In genomic region chr9:45246060-45246459, GRCm38 (mm10) we compare ENCODE assay signal across 13 mouse cellular contexts. TPM values are rescaled to one million over a fixed set of nuclear protein-coding genes. Genes with fewer than 3 reads are reported as not detected.
DNase-seq lines count a peak whose midpoint lies in the region; ATAC-seq and TF ChIP-seq lines count a peak whose summit lies in the region.
"Had no signal": no experiment of that assay in that cellular context is flagged by ENCODE, and none has a peak within 500 bp of the region (broad histone marks: within the 10 kb centered on the region; RNA-seq: fewer than 3 reads in every experiment).

No protein-coding gene starts in this region.

- H3K9me3 ChIP-seq in heart, embryonic 12.5 days (replicated peaks), result no peaks in the 10 kb centered on the region
- H3K9me3 ChIP-seq: embryonic facial prominence, embryonic 12.5 days had no signal

- peaks cover 1% of the 10 kb centered on the region; the same call in 1 of the 2 replicates for H3K4me1 ChIP-seq in heart, adult 2 months (ENCODE audit: control insufficient read depth, insufficient read depth, low read length)
- H3K4me1 ChIP-seq in heart, embryonic 12.5 days (replicated peaks), result 0 out of 2 replicates have a peak, but pooled peaks cover 2% of the 10 kb centered on the region
- no peaks in the 10 kb centered on the region for H3K4me1 ChIP-seq in liver, adult 2 months (ENCODE audit: control insufficient read depth, insufficient read depth, low read length)
- H3K4me1 ChIP-seq: embryonic facial prominence, embryonic 12.5 days had no signal

- TF ChIP-seq CTCF in heart, adult 2 months (IDR thresholded peaks at IDR 0.05), result no peak
- no peak for TF ChIP-seq CTCF in liver, adult 2 months (IDR thresholded peaks at IDR 0.05; ENCODE audit: low read depth, low read length)

- no peaks in the 10 kb centered on the region for H3K27me3 ChIP-seq in heart, adult 2 months (ENCODE audit: control insufficient read depth, insufficient read depth, low read length)
- no peaks in the 10 kb centered on the region for H3K27me3 ChIP-seq in heart, embryonic 12.5 days (replicated peaks)
- no peaks in the 10 kb centered on the region for H3K27me3 ChIP-seq in liver, adult 2 months (ENCODE audit: control insufficient read depth, insufficient read depth, low read length)
- H3K27me3 ChIP-seq: embryonic facial prominence, embryonic 12.5 days had no signal

- no peak for ATAC-seq in heart, embryonic 12.5 days (ENCODE audit: insufficient number of reproducible peaks, low FRiP score)
- ATAC-seq in neutrophil, adult 5-6 weeks (ENCODE audit: extremely low read depth, insufficient number of reproducible peaks, low FRiP score, poor library complexity, severe bottlenecking), result peak; percentile 90

- no peaks in the 10 kb centered on the region for H3K36me3 ChIP-seq in heart, adult 2 months (ENCODE audit: control insufficient read depth, insufficient read depth, low read length)
- H3K36me3 ChIP-seq in heart, embryonic 12.5 days, result no peaks in the 10 kb centered on the region
- no peaks in the 10 kb centered on the region for H3K36me3 ChIP-seq in liver, adult 2 months (ENCODE audit: control insufficient read depth, insufficient read depth, low read length)
- H3K36me3 ChIP-seq: embryonic facial prominence, embryonic 12.5 days had no signal

- intact Hi-C loops in heart, adult 2 months (cut with DNase I), result no loop called here

- TF ChIP-seq POLR2A in heart, adult 2 months (IDR thresholded peaks at IDR 0.05; ENCODE audit: insufficient read depth, low read depth, low read length), result no peak
- TF ChIP-seq POLR2A in liver, adult 2 months (IDR thresholded peaks at IDR 0.05; ENCODE audit: extremely low read depth, insufficient read depth, low read length), result no peak

- no peak for TF ChIP-seq EP300 in heart, adult 2 months (IDR thresholded peaks at IDR 0.05; ENCODE audit: insufficient read depth, low read depth, low read length)

- no peak overlapping the region for H3K9ac ChIP-seq in heart, adult 2 months (ENCODE audit: low read depth, low read length)
- H3K9ac ChIP-seq in heart, embryonic 12.5 days, result no peak overlapping the region
- H3K9ac ChIP-seq in liver, adult 2 months (ENCODE audit: low read depth, low read length), result no peak overlapping the region
- H3K9ac ChIP-seq: embryonic facial prominence, embryonic 12.5 days; liver, embryonic 14.5 days had no signal

- 82% methylated on average over 6 of the region's 6 CpGs for WGBS in heart, adult 2 months
- 84% methylated on average over 6 of the region's 6 CpGs for WGBS in heart, embryonic 12.5 days
- WGBS in liver, adult 2 months, result 85% methylated on average over 6 of the region's 6 CpGs

- no peaks in the 10 kb centered on the region for H3K79me2 ChIP-seq in heart, adult 2 months (replicated peaks; ENCODE audit: control insufficient read depth, insufficient read depth, low read length)
- no peaks in the 10 kb centered on the region for H3K79me2 ChIP-seq in liver, adult 2 months (ENCODE audit: control insufficient read depth, insufficient read depth, low read length)

- no peak overlapping the region for H3K4me2 ChIP-seq in heart, embryonic 12.5 days
- H3K4me2 ChIP-seq: embryonic facial prominence, embryonic 12.5 days had no signal

- H3K4me3 ChIP-seq in heart, adult 2 months, result no peak overlapping the region
- H3K4me3 ChIP-seq in heart, embryonic 12.5 days, result no peak overlapping the region
- no peak overlapping the region for H3K4me3 ChIP-seq in liver, adult 2 months (ENCODE audit: insufficient read depth, low read depth, low read length)
- H3K4me3 ChIP-seq: embryonic facial prominence, embryonic 12.5 days had no signal

- peak in 1 of 2 experiments; percentile 68 for DNase-seq in heart, adult 2 months
- peak; percentile 52 for DNase-seq in MEL-GATA-1-ER (ENCODE audit: extremely low read depth, low read depth)
- DNase-seq in liver, adult 2 months (ENCODE audit: extremely low read depth, low read depth, low spot score), result peak; percentile 42
- DNase-seq in kidney, postnatal 14 days, result no peak
- DNase-seq in left cerebral cortex, adult 8-10 months (ENCODE audit: low spot score in 2 of 2), result no peak
- DNase-seq in layer of hippocampus, postnatal 10 days (ENCODE audit: low spot score in 2 of 2), result no peak
- DNase-seq: adrenal gland, postnatal 14 days; gastrocnemius, postnatal 10 days; kidney, adult 9 months had no signal

- H3K27ac ChIP-seq in heart, adult 2 months, result peak overlapping the region; percentile 39
- no peak overlapping the region for H3K27ac ChIP-seq in heart, embryonic 12.5 days (ENCODE audit: poor library complexity, severe bottlenecking)
- peak overlapping the region; percentile 59 for H3K27ac ChIP-seq in liver, adult 2 months (replicated peaks; ENCODE audit: insufficient read depth, low read depth, low read length)
- H3K27ac ChIP-seq: embryonic facial prominence, embryonic 12.5 days; liver, embryonic 14.5 days had no signal

RNA-seq across cellular contexts. Expression of gene Il10ra, which starts 22.9 kb away (rescaled TPM):
- 1 to 10 TPM; 1.7 to 1.8 TPM for total RNA-seq in heart, adult 2 months (2021)
- polyA plus RNA-seq in heart, adult 2 months (2012; rRNA removed), result 3.6 and 3.7 TPM in 2 replicates
- polyA plus RNA-seq in heart, embryonic 12.5 days (2016; fragmentation: Nextera tagmentation; extraction: Ambion mirVana), result 0.63 and 0.74 TPM in 2 replicates
- 2.7 and 3.5 TPM in 2 replicates for total RNA-seq in liver, adult 2 months (2014; rRNA removed)
- polyA plus RNA-seq in liver, adult 2 months (2012; rRNA removed), result 1.6 and 2.9 TPM in 2 replicates
- total RNA-seq in neutrophil, adult 5-6 weeks (2017), result 128 and 129 TPM in 2 replicates
- 1 to 10 TPM; 3.2 to 8.3 (median 4.9) TPM for total RNA-seq in left cerebral cortex, adult 8-10 months (2022)
- 1 to 10 TPM; 1.9 to 2.2 TPM for total RNA-seq in layer of hippocampus, postnatal 10 days (2021)

RNA-seq across cellular contexts. Expression of gene Tmprss4, which starts 42.2 kb away (rescaled TPM):
- not detected for total RNA-seq in heart, adult 2 months (2021)
- 0.82 TPM in 1 of 2 replicates, not detected in the other for polyA plus RNA-seq in heart, adult 2 months (2012; rRNA removed)
- polyA plus RNA-seq in heart, embryonic 12.5 days (2016; fragmentation: Nextera tagmentation; extraction: Ambion mirVana), result not detected in 2 replicates
- 0.37 and 1.1 TPM in 2 replicates for total RNA-seq in liver, adult 2 months (2014; rRNA removed)
- polyA plus RNA-seq in liver, adult 2 months (2012; rRNA removed), result 0.14 and 0.43 TPM in 2 replicates
- 0.70 and 0.74 TPM in 2 replicates for total RNA-seq in neutrophil, adult 5-6 weeks (2017)
- total RNA-seq in left cerebral cortex, adult 8-10 months (2022), result under 1 TPM in 3 of 4 experiments, not detected in 1; 0.16 to 0.66 (median 0.30) TPM
- total RNA-seq in layer of hippocampus, postnatal 10 days (2021), result not detected
- total RNA-seq: adrenal gland, postnatal 14 days; gastrocnemius, postnatal 10 days had no signal

Comparison
In these comparisons a context has a peak if more than half of its experiments do, and no peak if none do; other contexts are left out.
1. DNase-seq: peak in MEL-GATA-1-ER (single experiment) and liver, adult 2 months (single experiment); none in kidney, postnatal 14 days (single experiment), left cerebral cortex, adult 8-10 months (0 of 2) and layer of hippocampus, postnatal 10 days (0 of 2).
2. RNA of gene Il10ra, which starts 22.9 kb away (total RNA-seq): 128 to 129 TPM in neutrophil, adult 5-6 weeks; 3.2 to 8.3 TPM in left cerebral cortex, adult 8-10 months, 2.7 to 3.5 TPM in liver, adult 2 months, 1.9 to 2.2 TPM in layer of hippocampus, postnatal 10 days and 1.7 to 1.8 TPM in heart, adult 2 months; every median in the first group is over 10 times any median in the second.